Mouse (Mus musculus) erythroblast, embryonic 14.5 days (primary cell): ENCODE results near the gene Iqce.

Experiments
- GATA1 ChIP-seq: IDR thresholded peaks from 2 replicates; pipeline ENCODE4 v1.6.1; 2012; ENCODE audit warnings: low read length, inconsistent platforms, mixed read lengths
- TAL1 ChIP-seq: IDR thresholded peaks from 3 replicates; pipeline ENCODE4 v1.6.1; 2012; ENCODE audit warnings: low read length, inconsistent platforms, mixed read lengths

GRCm38 (mm10) chr5:140704378-140705251 lies 2.4 kb upstream of the Iqce start, which contains the start of gene Brat1:
- no peak for TF ChIP-seq GATA1
- TF ChIP-seq TAL1 = no peak
